Mouse (Mus musculus): ENCODE data around the gene Olfr373. TPM values are rescaled to one million over a fixed set of nuclear protein-coding genes. Genes with fewer than 3 reads are reported as not detected.

Gene Olfr373
- polyA plus RNA-seq, 2 experiments from 2014 or later, result 0.20 TPM; not detected in 1

DNA sequence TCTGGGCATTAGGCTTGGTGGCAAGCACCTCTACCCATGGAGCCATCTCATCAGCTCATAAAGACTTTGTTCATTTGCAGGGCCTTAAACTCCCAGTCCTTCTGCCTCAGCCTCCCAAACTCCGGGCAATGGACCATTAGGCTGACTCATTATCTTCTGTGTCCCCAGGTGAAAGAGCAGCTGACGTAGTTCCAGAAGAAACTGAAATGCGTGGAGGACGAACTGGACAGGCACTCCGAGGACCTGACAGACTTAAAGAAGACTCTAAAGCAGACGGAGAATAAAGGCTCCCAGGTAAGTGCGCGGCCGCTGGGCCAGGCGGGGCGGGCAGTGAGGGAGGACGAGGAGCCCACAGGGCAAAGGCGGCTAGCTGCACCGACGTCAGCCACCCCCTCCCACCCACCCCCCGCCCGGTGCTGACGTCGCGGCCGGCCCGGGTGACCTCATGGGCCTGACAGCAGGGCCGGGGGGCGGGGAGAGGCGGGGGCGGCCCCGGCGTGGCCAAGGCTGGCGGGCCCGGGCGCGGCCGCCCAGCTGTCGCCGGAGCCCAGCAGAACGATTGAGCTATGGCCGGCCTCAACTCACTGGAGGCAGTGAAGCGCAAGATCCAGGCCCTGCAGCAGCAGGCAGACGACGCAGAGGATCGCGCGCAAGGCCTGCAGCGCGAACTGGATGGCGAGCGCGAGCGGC, 51.9 kb downstream of the Olfr373 start, which contains the start of gene Tpm4:
Tpm4 (plus strand) TSS at position 220 of the 690 bp plus-strand sequence.
- peak; percentile 14 for ATAC-seq

DNA sequence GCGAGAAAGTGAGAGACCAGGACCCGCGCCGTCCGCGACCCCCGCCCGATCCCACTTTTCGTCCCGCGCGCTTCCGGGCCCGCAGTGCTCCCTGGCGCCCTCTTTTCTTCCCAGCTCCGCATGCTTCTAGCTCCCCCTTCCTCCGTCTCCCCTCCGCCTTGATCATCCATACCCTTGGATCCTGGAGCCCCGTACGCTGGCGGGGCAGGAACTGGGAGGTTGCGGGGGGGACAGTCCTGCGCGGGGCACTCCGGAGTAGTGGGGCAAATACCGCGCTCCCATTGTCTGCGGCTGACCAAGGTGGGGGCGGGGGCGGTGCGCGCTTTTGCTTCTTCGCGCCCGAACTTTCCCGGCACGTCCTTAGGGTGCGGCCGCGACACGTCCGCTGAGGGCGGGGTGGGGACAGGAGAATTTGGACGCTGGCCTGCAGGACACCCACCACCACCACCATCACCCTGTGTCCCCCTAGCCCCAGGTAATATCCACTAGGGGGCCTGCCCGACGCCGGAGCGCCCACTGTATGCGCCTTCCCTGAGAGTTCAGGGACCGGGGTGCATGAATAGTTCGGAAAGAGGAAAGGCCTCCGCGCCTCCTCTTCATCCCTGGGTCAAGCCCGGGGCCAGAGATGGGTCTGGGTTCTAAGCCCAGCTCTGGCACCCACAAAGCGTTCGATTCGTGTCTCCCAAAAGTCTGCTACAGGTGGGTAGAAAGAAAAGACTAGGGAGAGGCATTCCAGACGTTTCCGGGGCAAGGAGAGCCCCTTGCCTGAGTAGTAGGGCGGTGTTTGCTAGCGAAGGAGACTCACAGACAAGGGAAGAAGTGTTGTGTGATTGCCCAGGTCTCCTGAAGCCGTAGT, 52.7 kb downstream of the Olfr373 start:
- ATAC-seq, result no peak

DNA sequence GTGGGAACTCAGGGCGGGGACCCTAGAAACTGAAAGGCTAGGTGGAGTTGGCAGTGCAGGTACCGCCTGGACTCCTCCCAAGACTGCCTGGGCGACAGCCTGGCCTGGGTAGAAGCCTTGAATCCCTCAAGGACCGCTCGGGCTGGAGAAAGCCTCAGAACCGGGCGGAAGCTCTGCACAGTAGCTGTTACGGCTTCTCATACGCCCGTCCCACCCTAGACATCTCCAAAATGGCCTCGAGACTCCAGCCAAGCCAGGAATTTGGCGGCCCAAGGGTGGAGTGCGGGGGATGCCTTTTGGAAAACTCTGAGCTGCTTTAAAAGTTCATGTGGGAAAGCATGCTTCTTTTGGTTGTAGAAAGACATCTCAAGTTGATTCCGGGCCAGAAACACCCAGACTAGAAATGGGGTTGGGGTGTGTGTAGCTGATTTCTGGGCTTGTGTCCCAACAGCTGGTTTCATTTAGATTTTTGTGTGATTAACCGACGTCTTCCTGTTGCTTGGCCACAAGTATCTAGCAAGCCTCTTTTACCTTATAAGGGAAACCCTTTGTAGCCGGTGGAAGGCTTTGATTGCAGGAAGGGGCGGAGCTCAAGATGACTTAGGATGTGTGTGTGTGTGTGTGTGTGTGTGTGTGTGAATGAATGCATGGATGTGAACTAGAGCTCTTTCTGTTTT, 53.5 kb downstream of the Olfr373 start:
- peak; percentile 75 for ATAC-seq

DNA sequence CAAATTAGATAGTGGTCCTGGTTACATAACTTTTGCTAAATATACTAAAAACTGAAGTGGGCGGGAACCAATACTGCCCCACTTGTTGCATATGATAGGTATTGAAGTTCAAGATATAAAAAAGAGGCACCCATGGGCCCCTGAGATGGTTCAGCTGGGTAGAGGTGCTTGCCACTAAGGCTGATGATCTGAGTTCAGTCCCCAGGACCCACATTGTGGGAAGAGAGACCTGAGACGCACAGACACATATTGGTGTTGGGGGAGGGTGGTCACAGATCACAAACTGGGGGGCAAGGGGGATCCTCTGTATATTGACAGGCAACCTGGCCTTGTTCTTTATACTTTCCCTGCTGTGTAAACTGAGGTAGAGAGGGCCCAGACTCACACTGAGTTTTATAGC, 54.5 kb downstream of the Olfr373 start:
- ATAC-seq, result no peak

DNA sequence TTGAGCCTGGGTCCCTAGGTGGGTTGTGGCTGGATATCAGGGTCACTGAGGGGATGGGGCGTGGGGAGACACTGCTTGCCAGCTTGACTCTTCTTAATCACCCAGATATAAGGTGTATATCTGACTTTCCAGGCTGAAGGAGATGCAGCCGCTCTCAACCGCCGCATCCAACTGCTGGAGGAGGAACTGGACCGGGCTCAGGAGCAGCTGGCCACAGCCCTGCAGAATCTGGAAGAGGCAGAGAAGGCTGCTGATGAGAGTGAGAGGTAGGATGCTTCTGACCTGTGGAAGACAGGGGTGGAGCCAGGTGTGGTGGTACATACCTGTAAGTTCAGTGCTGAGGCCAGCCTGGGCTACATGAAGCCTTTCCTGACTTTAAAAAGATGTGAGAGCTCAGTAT, 55.5 kb downstream of the Olfr373 start:
- no peak for ATAC-seq

DNA sequence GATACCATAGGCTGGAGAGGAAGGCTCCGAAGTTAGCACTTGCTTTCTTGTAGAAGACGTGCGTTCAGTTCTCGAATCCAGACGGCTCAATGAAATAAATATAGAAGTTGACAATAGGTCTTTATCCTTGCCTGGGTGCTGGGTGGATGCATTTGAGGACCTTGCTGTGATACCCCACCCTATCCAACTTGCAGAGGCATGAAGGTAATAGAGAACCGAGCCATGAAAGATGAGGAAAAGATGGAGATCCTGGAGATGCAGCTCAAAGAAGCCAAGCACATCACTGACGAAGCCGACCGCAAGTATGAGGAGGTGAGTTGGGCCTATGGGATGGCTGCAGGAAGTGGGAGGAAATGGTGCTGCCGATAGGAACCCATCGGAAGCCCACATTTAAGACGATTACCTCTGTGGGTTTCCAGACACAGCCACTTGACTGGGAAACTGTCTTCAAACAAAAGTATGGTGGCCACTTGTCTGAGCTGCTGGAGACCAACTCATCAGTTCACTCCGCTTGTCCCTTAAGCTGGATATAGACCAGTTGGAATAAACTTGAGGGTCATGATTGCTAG, 60.4 kb downstream of the Olfr373 start:
- no peak for ATAC-seq

DNA sequence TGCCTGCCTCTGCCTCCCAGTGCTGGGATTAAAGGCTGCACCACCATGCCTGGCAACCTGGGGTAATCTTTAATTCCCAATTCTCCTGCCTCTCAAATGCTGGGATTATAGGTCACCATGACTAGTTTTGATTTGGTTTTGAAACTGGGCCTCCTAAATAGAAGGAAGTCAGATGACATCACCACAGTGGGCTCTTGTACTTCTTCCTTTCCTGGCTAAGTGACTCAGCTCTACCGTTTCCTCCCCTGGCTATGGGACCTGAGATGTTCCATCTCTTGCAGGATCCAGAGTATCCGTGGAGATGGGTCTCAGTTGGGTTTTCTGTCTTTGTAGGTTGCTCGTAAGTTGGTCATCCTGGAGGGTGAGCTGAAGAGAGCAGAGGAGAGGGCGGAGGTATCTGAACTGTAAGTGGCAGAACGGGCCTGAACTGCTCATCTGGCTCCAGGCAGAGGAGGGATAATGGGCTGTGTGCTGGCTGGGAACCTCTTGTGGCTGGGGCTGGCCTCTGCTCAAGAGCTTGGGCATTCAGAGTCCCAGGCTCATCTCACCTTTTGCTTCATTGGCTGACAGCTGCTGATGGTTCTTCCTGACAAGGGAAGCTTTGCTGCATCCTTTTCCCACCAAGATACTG, 61.5 kb downstream of the Olfr373 start:
- no peak for ATAC-seq

DNA sequence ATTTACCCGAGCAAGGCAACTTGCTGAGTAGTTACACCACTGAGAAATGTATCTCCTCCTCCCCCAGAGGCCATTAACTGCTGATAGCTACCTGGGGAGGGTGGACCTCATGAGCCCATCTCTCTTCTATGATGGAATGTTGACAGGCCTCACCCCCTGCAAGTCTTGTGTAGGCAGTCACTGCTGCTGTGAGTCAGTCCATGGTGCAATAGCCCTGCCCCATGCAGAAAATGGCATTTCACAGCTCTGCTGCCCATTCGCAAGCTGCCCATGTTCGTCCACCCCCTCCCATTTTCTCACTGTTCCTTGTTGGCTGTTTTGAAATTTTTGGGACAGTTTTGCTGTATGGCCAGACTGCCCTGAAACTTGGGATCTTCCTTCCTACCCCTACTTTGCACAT, 62.5 kb downstream of the Olfr373 start:
- no peak for ATAC-seq

DNA sequence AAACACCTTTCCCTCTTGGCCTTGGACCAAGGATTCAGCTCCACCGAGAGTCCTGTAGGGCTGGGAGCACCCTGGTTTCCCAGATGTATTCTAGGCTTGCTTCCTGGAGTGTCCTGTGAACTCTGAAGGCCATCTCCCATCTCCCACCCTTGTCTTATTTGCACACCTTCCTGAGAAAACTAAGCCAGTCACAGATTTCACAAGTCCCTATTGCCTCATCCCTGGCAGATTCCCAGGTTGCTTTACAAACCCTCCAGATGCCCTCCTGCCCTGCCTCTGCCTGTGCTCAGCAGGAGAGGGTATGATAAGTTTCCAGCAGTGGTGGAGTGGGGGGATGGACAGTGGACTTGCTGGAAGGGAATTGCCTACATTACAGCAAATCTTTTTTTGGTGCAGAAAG, 63.1 kb downstream of the Olfr373 start:
- no peak for ATAC-seq

DNA sequence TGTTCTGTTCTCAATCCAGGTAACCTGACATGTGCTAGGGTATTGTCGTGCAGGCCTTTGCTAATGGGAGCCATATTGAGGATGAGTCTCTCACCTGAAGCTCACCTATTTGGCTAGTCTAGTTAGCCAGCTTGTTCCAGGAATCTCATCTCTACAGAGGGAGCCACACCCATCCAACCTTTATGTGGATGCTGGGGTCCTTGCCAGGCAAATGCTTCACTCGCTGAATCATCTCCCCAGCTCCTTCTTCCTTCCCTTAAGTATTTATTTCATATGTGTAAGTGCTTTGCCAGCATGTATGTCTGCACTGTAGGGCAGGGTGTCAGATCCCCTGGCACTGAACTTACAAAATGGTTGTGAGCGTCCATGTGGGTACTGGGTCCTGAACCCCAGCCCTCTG, 63.6 kb downstream of the Olfr373 start:
- no peak for ATAC-seq

DNA sequence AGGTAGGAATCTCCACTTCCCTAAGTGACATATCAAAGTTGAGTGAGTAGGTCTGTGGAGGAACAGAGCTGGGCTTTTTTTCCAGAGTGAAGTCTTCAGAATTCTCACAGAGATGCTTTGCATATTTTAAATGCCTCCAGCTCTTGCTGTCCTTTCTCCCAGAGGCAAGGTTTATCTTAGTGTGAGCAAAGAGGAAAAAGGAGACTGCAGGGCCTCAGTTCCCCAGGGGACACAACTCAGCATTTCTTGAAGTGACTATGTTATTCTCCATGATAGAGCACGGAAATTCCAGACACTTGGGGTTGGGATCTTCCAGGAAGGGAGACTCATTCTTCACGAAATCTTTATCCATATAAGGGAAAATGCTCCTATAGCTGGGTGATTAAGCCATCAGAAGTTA, 64.3 kb downstream of the Olfr373 start:
- no peak for ATAC-seq

DNA sequence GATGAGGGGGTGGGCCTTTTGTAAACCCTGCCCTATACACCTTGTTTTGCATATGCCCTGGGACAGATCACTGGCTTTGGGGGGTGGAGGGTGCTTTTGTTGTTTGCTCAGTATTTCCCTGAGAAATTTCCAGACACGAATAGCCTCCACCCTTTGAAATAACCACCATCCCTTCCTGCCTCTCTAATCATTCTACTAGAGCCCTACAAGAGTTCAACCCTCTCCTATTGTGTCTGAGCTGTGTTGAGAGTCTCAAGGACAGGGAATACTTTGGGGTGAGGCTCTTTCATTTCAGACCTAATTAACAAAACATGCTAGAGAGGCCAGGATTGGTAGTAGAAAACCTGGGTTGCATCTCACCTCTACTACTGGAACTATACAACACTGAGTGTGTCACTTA, 66.1 kb downstream of the Olfr373 start:
- no peak for ATAC-seq

DNA sequence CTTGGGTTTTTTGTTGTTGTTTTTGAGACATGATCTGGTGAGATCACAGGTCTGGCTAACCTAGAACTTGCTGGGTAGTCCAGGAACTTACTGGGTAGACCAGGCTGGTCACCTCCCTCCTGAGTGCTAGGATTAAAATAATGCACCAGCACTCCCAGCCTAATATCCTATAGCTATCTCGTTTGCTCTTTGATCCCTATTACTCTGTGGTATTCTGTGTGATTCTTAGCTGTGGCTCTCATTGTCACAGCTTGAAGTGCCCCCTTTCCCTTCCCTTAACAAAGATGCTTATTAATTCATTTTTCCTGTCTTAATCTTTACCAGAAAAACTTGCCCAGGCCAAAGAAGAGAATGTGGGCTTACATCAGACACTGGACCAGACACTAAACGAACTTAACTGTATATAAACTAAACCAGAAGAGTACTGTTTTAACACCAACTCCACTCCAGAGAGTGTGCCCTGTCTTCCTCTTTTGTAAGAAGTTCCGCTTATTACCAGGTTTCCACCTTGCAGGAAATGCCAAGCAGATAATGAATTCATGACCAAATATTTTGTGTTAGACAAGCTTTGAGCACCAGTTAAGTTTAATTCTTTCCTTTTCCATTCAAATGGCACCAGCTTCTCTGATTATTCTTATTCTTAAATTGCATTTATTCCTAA, 68.6 kb downstream of the Olfr373 start:
- ATAC-seq, result no peak

Other genes with a start within 250 kb of the Olfr373 start
- gene Zfp709, start 201.2 kb upstream of the Olfr373 start, polyA plus RNA-seq (2017; shearing (Covaris generic)), result 1 to 10 TPM; 5.0 to 8.2 TPM
- 1 to 10 TPM; 3.0 to 5.5 TPM for gene Zfp882, start 174.6 kb upstream of the Olfr373 start, polyA plus RNA-seq (2017; shearing (Covaris generic))
- 10 to 100 TPM; 22.7 to 28.7 TPM for gene Zfp617, start 174.5 kb upstream of the Olfr373 start, polyA plus RNA-seq (2017; shearing (Covaris generic))
- gene Zfp961, start 132.1 kb upstream of the Olfr373 start, polyA plus RNA-seq (2017; shearing (Covaris generic)), result 10 to 100 TPM; 21.1 to 24.2 TPM
- 1 to 10 TPM in 1 of 2 experiments, under 1 TPM in 1; 0.71 to 2.9 TPM for gene Cyp4f18, start 73.6 kb upstream of the Olfr373 start, polyA plus RNA-seq (2017; shearing (Covaris generic))
- gene Olfr372, start 42.0 kb upstream of the Olfr373 start, polyA plus RNA-seq (2017; shearing (Covaris generic)), result not detected
- under 1 TPM in 1 of 2 experiments, not detected in 1; 0.20 TPM for gene Olfr374, start 23.9 kb downstream of the Olfr373 start, polyA plus RNA-seq (2017; shearing (Covaris generic))
- gene Tpm4, start 51.8 kb downstream of the Olfr373 start, polyA plus RNA-seq (2017; shearing (Covaris generic)), result 100 to 1,000 TPM; 291 to 296 TPM
- 100 to 1,000 TPM; 159 to 162 TPM for gene Rab8a, start 78.0 kb downstream of the Olfr373 start, polyA plus RNA-seq (2017; shearing (Covaris generic))
- 10 to 100 TPM; 22.2 to 29.1 TPM for gene Hsh2d, start 106.5 kb downstream of the Olfr373 start, polyA plus RNA-seq (2017; shearing (Covaris generic))
- gene Cib3, start 129.7 kb downstream of the Olfr373 start, polyA plus RNA-seq (2017; shearing (Covaris generic)), result under 1 TPM; 0.46 to 0.51 TPM
- gene Gm11034, start 130.5 kb downstream of the Olfr373 start, polyA plus RNA-seq (2017; shearing (Covaris generic)), result not detected
- gene Fam32a, start 136.6 kb downstream of the Olfr373 start, polyA plus RNA-seq (2017; shearing (Covaris generic)), result 100 to 1,000 TPM in 1 of 2 experiments, 10 to 100 TPM in 1; 98.8 to 108 TPM
- 100 to 1,000 TPM; 132 to 145 TPM for gene Ap1m1, start 156.8 kb downstream of the Olfr373 start, polyA plus RNA-seq (2017; shearing (Covaris generic))
- 10 to 100 TPM; 25.8 to 62.2 TPM for gene Gm10282, start 222.1 kb downstream of the Olfr373 start, polyA plus RNA-seq (2017; shearing (Covaris generic))
- 10 to 100 TPM; 27.6 to 39.0 TPM for gene Klf2, start 235.9 kb downstream of the Olfr373 start, polyA plus RNA-seq (2017; shearing (Covaris generic))